Mouse (Mus musculus): Measurements from ENCODE around the gene Gm17577. TPM values are rescaled to one million over a fixed set of nuclear protein-coding genes. Genes with fewer than 3 reads are reported as not detected.
"Not testable (repeated sequence)": the region's sequence is repeated elsewhere in the genome, so short reads cannot be mapped to it uniquely, and the experiment has no call there.

Gm17577 gene
- polyA plus RNA-seq (2012; rRNA removed), result not detected in 2 replicates

GRCm38 (mm10) chrX:123246807-123247206 is at the start of gene Gm17577:
Gene Gm17577, minus strand, starts transcription at chrX:123246907.
- DNase-seq (ENCODE audit: low read depth), result not testable (repeated sequence)

GRCm38 (mm10) chrX:123222381-123222780 is 24.3 kb downstream of the Gm17577 start, which contains the start of gene Srsx:
Gene Srsx, minus strand, starts transcription at chrX:123222481.
- not testable (repeated sequence) for DNase-seq (ENCODE audit: low read depth)

Other genes with a start within 250 kb of the Gm17577 start
- gene Gm17521, start 217.2 kb downstream of the Gm17577 start, polyA plus RNA-seq (2012; rRNA removed), result 0.33 TPM in 1 of 2 replicates, not detected in the other
- gene Cldn34c1, start 143.4 kb downstream of the Gm17577 start, polyA plus RNA-seq (2012; rRNA removed), result 29.7 and 36.2 TPM in 2 replicates
- gene Srsx, start 24.4 kb downstream of the Gm17577 start, polyA plus RNA-seq (2012; rRNA removed), result not detected in 2 replicates